Mouse (Mus musculus) heart, embryonic 10.5 days (tissue): ENCODE data around the gene Cbx7. TPM values are rescaled to one million over a fixed set of nuclear protein-coding genes. Genes with fewer than 3 reads are reported as not detected.

Experiments
- DNase-seq: peaks from one replicate; pipeline ENCODE4 v3.0.0-alpha.2; 2017; ENCODE audit warnings: low spot score
- H3K27ac ChIP-seq: fragments of 300-500 bp; sonication (generic); 2 replicates; pipeline ENCODE4 v1.5.1; 2016; ENCODE audit warnings: mild to moderate bottlenecking
- H3K27me3 ChIP-seq: fragments of 300-500 bp; sonication (generic); 2 replicates; pipeline ENCODE4 v1.6.1; 2016; ENCODE audit warnings: mild to moderate bottlenecking; ENCODE audit not compliant: poor library complexity, insufficient read depth, severe bottlenecking
- H3K36me3 ChIP-seq: fragments of 300-500 bp; sonication (generic); 2 replicates; pipeline ENCODE4 v1.6.1; 2016; ENCODE audit warnings: mild to moderate bottlenecking, moderate library complexity
- H3K4me1 ChIP-seq: fragments of 300-500 bp; sonication (generic); 2 replicates; pipeline ENCODE4 v1.6.1; 2016; ENCODE audit warnings: mild to moderate bottlenecking
- H3K4me3 ChIP-seq: fragments of 300-500 bp; sonication (generic); 2 replicates; pipeline ENCODE4 v1.5.1; 2016; ENCODE audit warnings: mild to moderate bottlenecking, moderate library complexity
- H3K9me3 ChIP-seq: fragments of 300-500 bp; sonication (generic); 2 replicates; pipeline ENCODE4 v1.6.1; 2016; ENCODE audit warnings: mild to moderate bottlenecking, moderate library complexity
- WGBS: fragments of 180-500 bp; shearing (Covaris S2); methylation state at CpG from one replicate; pipeline ENCODE4 v1.1.7; 2016; 5-methylcytosine and 5-hydroxymethylcytosine counted together
- polyA plus RNA-seq: library from polyadenylated mRNA; unstranded; fragments of >200 nt; fragmentation: Nextera tagmentation; extraction: Ambion mirVana; gene quantifications from 2 replicates; pipeline ENCODE4 v1.2.1, GENCODE M21; 2016

Cbx7 gene
- polyA plus RNA-seq, 1 experiment from 2014 or later: 0.82 TPM

- Histone ChIP-seq H3K36me3 (0 out of 2 replicates have a peak, but pooled peaks cover 4% of the 10 kb centered on the region), H3K27me3 (peaks cover 25% of the 10 kb centered on the region), H3K4me3 (peak within 1 kb of the TSS; percentile 61), H3K9me3 (no peaks in the 10 kb centered on the region), H3K27ac (peak within 1 kb of the TSS; percentile 75), H3K4me1 (peaks cover 20% of the 10 kb centered on the region)
- peak; percentile 79 for DNase-seq
- 2% methylated on average over 20 of the region's 20 CpGs for WGBS
These were observed 79.3 kb downstream of the Cbx7 start, which contains the start of gene Apobec3 for GRCm38 (mm10) chr15:79891436-79892212. Apobec3 (plus strand) TSS chr15:79891659.

- Histone ChIP-seq H3K4me1 (peaks cover 6% of the 10 kb centered on the region; the same call in 1 of the 2 replicates), H3K4me3 (no peak overlapping the region), H3K9me3 (no peaks in the 10 kb centered on the region), H3K36me3 (no peaks in the 10 kb centered on the region), H3K27ac (no peak overlapping the region), H3K27me3 (peaks cover 9% of the 10 kb centered on the region)
- no peak for DNase-seq
- 77% methylated on average over 5 of the region's 5 CpGs for WGBS
These were observed 86.1 kb downstream of the Cbx7 start for GRCm38 (mm10) chr15:79884820-79885219.

GRCm38 (mm10) chr15:79883352-79883822 is 87.5 kb downstream of the Cbx7 start:
- WGBS: under 1% methylated on average over 30 of the region's 30 CpGs
- Histone ChIP-seq H3K27ac (peak overlapping the region; percentile 88), H3K36me3 (no peaks in the 10 kb centered on the region), H3K27me3 (peaks cover 7% of the 10 kb centered on the region), H3K4me3 (peak overlapping the region; percentile 65), H3K9me3 (no peaks in the 10 kb centered on the region), H3K4me1 (peaks cover 18% of the 10 kb centered on the region)
- peak; percentile 95 for DNase-seq

- H3K4me3 ChIP-seq: peak overlapping the region; percentile 65
- H3K36me3 ChIP-seq: no peaks in the 10 kb centered on the region
- H3K27ac ChIP-seq: peak overlapping the region; percentile 88; the same call in 1 of the 2 replicates
- 27% methylated on average over 19 of the region's 19 CpGs for WGBS
- no peak for DNase-seq
- H3K9me3 ChIP-seq: no peaks in the 10 kb centered on the region
- H3K4me1 ChIP-seq: peaks cover 18% of the 10 kb centered on the region
- H3K27me3 ChIP-seq: peaks cover 7% of the 10 kb centered on the region
These were observed 88.2 kb downstream of the Cbx7 start for GRCm38 (mm10) chr15:79882623-79883267.

GRCm38 (mm10) chr15:79880477-79880876 is 90.4 kb downstream of the Cbx7 start:
- Histone ChIP-seq H3K36me3 (no peaks in the 10 kb centered on the region), H3K27me3 (peaks cover 7% of the 10 kb centered on the region), H3K4me1 (peaks cover 18% of the 10 kb centered on the region), H3K9me3 (no peaks in the 10 kb centered on the region), H3K27ac (no peak overlapping the region), H3K4me3 (no peak overlapping the region)
- no peak for DNase-seq
- 72% methylated on average over 3 of the region's 3 CpGs for WGBS

GRCm38 (mm10) chr15:79879319-79879718 is 91.6 kb downstream of the Cbx7 start:
- H3K27me3 ChIP-seq: peaks cover 7% of the 10 kb centered on the region
- H3K27ac ChIP-seq: peak overlapping the region; percentile 82
- H3K9me3 ChIP-seq: no peaks in the 10 kb centered on the region
- 33% methylated on average over 13 of the region's 13 CpGs for WGBS
- H3K4me3 ChIP-seq: 0 out of 2 replicates have a peak overlapping the region, but pooled peaks have one; percentile 12
- no peaks in the 10 kb centered on the region for H3K36me3 ChIP-seq
- peak; percentile 89 for DNase-seq
- peaks cover 18% of the 10 kb centered on the region for H3K4me1 ChIP-seq

- H3K27ac ChIP-seq: peak overlapping the region; percentile 82
- H3K27me3 ChIP-seq: peaks cover 7% of the 10 kb centered on the region
- H3K4me3 ChIP-seq: no peak overlapping the region
- peaks cover 18% of the 10 kb centered on the region for H3K4me1 ChIP-seq
- H3K9me3 ChIP-seq: no peaks in the 10 kb centered on the region
- no peak for DNase-seq
- 69% methylated on average over 6 of the region's 6 CpGs for WGBS
- no peaks in the 10 kb centered on the region for H3K36me3 ChIP-seq
These were observed 92.2 kb downstream of the Cbx7 start for GRCm38 (mm10) chr15:79878725-79879136.

GRCm38 (mm10) chr15:79875261-79875995 is 95.5 kb downstream of the Cbx7 start:
- no peaks in the 10 kb centered on the region for H3K36me3 ChIP-seq
- H3K9me3 ChIP-seq: no peaks in the 10 kb centered on the region
- peaks cover 13% of the 10 kb centered on the region for H3K4me1 ChIP-seq
- DNase-seq: no peak
- no peak overlapping the region for H3K4me3 ChIP-seq
- H3K27me3 ChIP-seq: no peaks in the 10 kb centered on the region
- no peak overlapping the region for H3K27ac ChIP-seq
- WGBS: 86% methylated on average over 18 of the region's 18 CpGs

- no peak overlapping the region for H3K27ac ChIP-seq
- 0 out of 2 replicates have a peak, but pooled peaks cover 6% of the 10 kb centered on the region for H3K4me1 ChIP-seq
- DNase-seq: no peak
- H3K4me3 ChIP-seq: no peak overlapping the region
- H3K36me3 ChIP-seq: no peaks in the 10 kb centered on the region
- H3K27me3 ChIP-seq: no peaks in the 10 kb centered on the region
- WGBS: 57% methylated on average over 2 of the region's 2 CpGs
- no peaks in the 10 kb centered on the region for H3K9me3 ChIP-seq
These were observed 96.9 kb downstream of the Cbx7 start for GRCm38 (mm10) chr15:79873995-79874394.

GRCm38 (mm10) chr15:79873545-79873944 is 97.4 kb downstream of the Cbx7 start:
- Histone ChIP-seq H3K27me3 (no peaks in the 10 kb centered on the region), H3K36me3 (no peaks in the 10 kb centered on the region), H3K4me3 (no peak overlapping the region), H3K4me1 (0 out of 2 replicates have a peak, but pooled peaks cover 1% of the 10 kb centered on the region), H3K9me3 (no peaks in the 10 kb centered on the region), H3K27ac (no peak overlapping the region)
- WGBS: 90% methylated on average over 8 of the region's 8 CpGs
- DNase-seq: no peak

- H3K27me3 ChIP-seq: no peaks in the 10 kb centered on the region
- 73% methylated on average over 3 of the region's 3 CpGs for WGBS
These were observed 103.5 kb downstream of the Cbx7 start for GRCm38 (mm10) chr15:79867260-79868002.

More at GRCm38 (mm10) chr15:79867260-79868002, 103.5 kb downstream of the Cbx7 start:
- no peak for DNase-seq
- no peaks in the 10 kb centered on the region for H3K4me1 ChIP-seq
- H3K27ac ChIP-seq: no peak overlapping the region
- no peaks in the 10 kb centered on the region for H3K9me3 ChIP-seq
- no peak overlapping the region for H3K4me3 ChIP-seq
- H3K36me3 ChIP-seq: no peaks in the 10 kb centered on the region
